Mouse (Mus musculus): Measurements from ENCODE around the gene Tspo. TPM values are rescaled to one million over a fixed set of nuclear protein-coding genes. Genes with fewer than 3 reads are reported as not detected.
A peak's percentile ranks its signal among the peaks of the same experiment; 100 is the strongest.

Tspo gene
- polyA plus RNA-seq, 1 experiment from 2014 or later = 12.7 TPM

DNA sequence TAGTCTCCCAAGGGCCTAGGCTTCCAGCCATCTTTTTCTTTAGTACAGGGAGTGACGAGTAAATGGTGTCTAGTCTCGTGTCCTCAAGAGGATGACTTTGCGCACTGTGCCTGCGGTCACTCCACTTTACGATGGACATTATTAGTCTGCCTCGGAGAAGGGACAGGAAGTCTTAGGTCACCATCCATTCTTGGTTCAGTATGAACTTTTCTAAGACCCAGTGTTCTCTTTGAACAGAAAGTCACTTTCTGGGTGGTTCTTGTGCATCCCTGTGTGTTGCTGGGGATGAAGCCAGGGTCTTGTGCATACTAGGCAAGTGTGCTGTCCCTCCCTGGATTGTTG is 27.5 kb upstream of the Tspo start:
- Histone ChIP-seq H3K4me3 (ENCODE audit: low read length) (no peak overlapping the region), H3K36me3 (ENCODE audit: control insufficient read depth, insufficient read depth, low read length) (no peaks in the 10 kb centered on the region), H3K9ac (ENCODE audit: low read depth, low read length) (no peak overlapping the region), H3K4me2 (ENCODE audit: low read length) (no peak overlapping the region), H3K4me1 (ENCODE audit: control insufficient read depth, insufficient read depth, low read depth, low read length) (no peaks in the 10 kb centered on the region), H3K27ac (ENCODE audit: low read depth, low read length) (no peak overlapping the region), H3K9me3 (ENCODE audit: control insufficient read depth, low read length) (no peaks in the 10 kb centered on the region), H3K27me3 (replicated peaks; ENCODE audit: control insufficient read depth, insufficient read depth, low read length) (no peaks in the 10 kb centered on the region)
- whole genome bisulfite sequencing = 88% methylated on average over 6 of the region's 6 CpGs
- ATAC-seq = no peak

DNA sequence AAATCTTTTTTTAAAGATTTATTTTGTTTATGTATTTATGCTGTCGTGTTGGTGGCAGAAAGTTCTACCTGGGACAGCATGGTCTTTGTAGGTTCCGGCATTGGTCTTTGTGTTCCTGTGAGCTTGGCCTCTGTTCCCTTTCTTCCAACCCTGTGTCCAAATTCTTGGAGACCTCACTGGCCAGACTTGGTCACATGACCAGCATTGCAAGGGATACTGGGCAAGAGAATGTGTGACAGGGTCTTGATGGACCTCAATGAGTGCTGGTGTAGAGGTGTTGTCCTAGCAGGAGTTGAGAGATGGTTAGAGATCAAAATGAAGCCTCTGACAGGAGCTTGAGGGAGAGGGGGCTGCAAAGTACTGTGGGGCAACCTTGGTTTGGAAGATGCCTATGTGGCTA is 24.5 kb upstream of the Tspo start:
- Histone ChIP-seq H3K4me2 (ENCODE audit: low read length) (no peak overlapping the region), H3K9me3 (ENCODE audit: control insufficient read depth, low read length) (no peaks in the 10 kb centered on the region), H3K27me3 (replicated peaks; ENCODE audit: control insufficient read depth, insufficient read depth, low read length) (no peaks in the 10 kb centered on the region), H3K4me3 (ENCODE audit: low read length) (no peak overlapping the region), H3K4me1 (ENCODE audit: control insufficient read depth, insufficient read depth, low read depth, low read length) (no peaks in the 10 kb centered on the region), H3K27ac (ENCODE audit: low read depth, low read length) (no peak overlapping the region), H3K9ac (ENCODE audit: low read depth, low read length) (no peak overlapping the region), H3K36me3 (ENCODE audit: control insufficient read depth, insufficient read depth, low read length) (no peaks in the 10 kb centered on the region)
- no peak for ATAC-seq
- 97% methylated on average over 2 of the region's 2 CpGs for WGBS

DNA sequence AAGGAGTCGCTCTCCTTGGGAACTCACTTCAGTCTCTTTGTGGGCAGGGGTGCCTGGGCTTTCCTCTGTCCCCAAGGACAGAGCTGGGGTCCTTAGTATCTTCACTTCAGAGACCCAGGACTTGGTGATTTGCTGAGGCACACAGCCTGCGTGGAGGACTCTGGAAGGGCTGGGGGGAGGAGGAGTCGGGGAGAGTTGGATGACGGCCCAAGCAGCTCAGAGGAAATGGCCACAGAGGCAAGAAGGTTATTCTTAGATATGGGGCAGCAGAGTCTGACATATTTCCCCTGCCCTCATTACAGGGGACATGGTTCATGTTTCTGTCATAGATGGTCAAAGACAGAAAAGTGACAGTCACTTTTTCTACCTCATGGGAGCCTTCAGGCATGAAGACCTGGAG is 23.5 kb upstream of the Tspo start:
- no peak for ATAC-seq
- WGBS = 71% methylated on average over 4 of the region's 4 CpGs
- no peaks in the 10 kb centered on the region for H3K36me3 ChIP-seq (ENCODE audit: control insufficient read depth, insufficient read depth, low read length)

DNA sequence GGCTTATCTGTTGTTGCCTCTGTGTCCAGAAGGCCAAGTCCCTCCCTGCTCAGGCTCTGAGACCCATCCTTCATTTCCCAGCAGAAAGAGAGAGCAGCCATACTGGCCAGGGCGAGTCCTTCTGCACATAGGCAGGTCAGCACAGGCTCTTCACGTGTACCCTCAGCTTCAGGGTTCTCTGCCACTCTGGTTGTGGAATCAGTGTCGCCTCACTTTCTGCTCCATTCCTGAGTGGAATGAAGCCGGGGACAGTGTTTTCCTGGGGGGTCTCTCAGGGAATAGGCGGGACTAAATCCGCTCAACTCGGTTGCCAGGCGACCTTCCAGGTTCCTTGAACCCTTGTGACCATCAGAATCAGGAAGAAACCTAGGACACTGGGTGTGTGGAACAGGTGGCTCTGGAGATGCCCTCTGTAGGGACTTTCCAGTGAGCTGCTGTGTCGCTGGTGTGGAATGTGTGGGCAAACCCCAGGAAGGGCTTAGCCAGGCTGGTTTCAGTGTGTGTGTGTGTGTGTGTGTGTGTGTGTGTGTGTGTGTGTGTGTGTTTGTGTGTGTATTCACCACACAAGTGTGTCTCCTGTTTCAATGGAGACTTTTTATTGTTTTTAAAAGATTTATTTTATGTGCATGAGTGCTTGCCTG is 21.6 kb upstream of the Tspo start:
- H3K4me2 ChIP-seq (ENCODE audit: low read length) = no peak overlapping the region
- no peaks in the 10 kb centered on the region for H3K27me3 ChIP-seq (replicated peaks; ENCODE audit: control insufficient read depth, insufficient read depth, low read length)
- WGBS = 80% methylated on average over 9 of the region's 9 CpGs
- H3K9me3 ChIP-seq (ENCODE audit: control insufficient read depth, low read length) = no peaks in the 10 kb centered on the region
- no peak overlapping the region for H3K27ac ChIP-seq (ENCODE audit: low read depth, low read length)
- no peak overlapping the region for H3K9ac ChIP-seq (ENCODE audit: low read depth, low read length)
- H3K4me1 ChIP-seq (ENCODE audit: control insufficient read depth, insufficient read depth, low read depth, low read length) = no peaks in the 10 kb centered on the region
- peaks cover 9% of the 10 kb centered on the region for H3K36me3 ChIP-seq (ENCODE audit: control insufficient read depth, insufficient read depth, low read length)
- H3K4me3 ChIP-seq (ENCODE audit: low read length) = no peak overlapping the region
- ATAC-seq = no peak

More for the DNA sequence above, 23.5 kb upstream of the Tspo start:
- Histone ChIP-seq H3K9me3 (ENCODE audit: control insufficient read depth, low read length) (no peaks in the 10 kb centered on the region), H3K9ac (ENCODE audit: low read depth, low read length) (no peak overlapping the region), H3K27ac (ENCODE audit: low read depth, low read length) (no peak overlapping the region), H3K4me3 (ENCODE audit: low read length) (no peak overlapping the region), H3K4me2 (ENCODE audit: low read length) (no peak overlapping the region), H3K27me3 (replicated peaks; ENCODE audit: control insufficient read depth, insufficient read depth, low read length) (no peaks in the 10 kb centered on the region), H3K4me1 (ENCODE audit: control insufficient read depth, insufficient read depth, low read depth, low read length) (no peaks in the 10 kb centered on the region)

DNA sequence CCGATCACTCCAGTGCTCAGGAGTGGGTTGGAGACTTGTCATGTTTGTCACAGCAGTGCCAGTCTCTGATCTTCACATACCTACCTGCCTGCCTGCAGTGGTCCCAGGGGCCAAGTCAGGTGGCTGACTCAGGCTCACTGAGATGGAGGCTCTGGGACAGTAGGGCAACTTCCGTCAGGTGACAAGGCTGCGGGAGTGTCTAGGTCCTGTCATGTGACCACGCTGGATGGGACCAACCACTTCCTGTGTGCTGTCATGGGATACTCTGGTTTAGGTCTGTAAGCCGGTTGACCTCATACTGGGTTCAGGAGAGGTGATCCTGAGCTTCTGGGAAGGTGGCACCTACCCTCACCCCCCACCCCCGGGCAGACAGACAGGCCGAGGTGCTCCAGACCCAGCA is 17.4 kb upstream of the Tspo start:
- no peak for ATAC-seq
- no peaks in the 10 kb centered on the region for H3K4me1 ChIP-seq (ENCODE audit: control insufficient read depth, insufficient read depth, low read depth, low read length)
- H3K9me3 ChIP-seq (ENCODE audit: control insufficient read depth, low read length) = no peaks in the 10 kb centered on the region
- H3K4me3 ChIP-seq (ENCODE audit: low read length) = no peak overlapping the region
- no peak overlapping the region for H3K27ac ChIP-seq (ENCODE audit: low read depth, low read length)
- no peak overlapping the region for H3K4me2 ChIP-seq (ENCODE audit: low read length)
- no peak overlapping the region for H3K9ac ChIP-seq (ENCODE audit: low read depth, low read length)
- no peaks in the 10 kb centered on the region for H3K27me3 ChIP-seq (replicated peaks; ENCODE audit: control insufficient read depth, insufficient read depth, low read length)
- peaks cover 32% of the 10 kb centered on the region for H3K36me3 ChIP-seq (ENCODE audit: control insufficient read depth, insufficient read depth, low read length)
- WGBS = 94% methylated on average over 7 of the region's 7 CpGs

DNA sequence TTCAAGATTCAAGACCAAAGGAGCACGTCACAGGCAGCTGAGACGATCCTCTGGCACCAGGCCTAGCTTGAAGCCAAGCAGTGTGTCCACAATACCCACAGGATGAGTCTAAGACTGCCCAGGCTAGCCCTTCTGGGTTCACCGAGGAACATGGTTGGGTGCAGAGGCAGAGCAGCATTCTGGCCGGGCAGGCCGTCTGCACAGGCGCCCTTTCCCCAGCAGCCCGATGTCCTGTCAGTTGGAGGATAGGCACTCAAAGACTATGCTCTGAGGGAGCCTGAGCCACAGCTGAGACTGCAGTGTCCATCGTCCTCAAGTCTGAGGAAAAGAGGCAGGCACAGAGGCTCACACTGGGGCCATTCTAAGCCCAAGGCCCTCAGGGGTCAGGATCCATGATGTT is 16.2 kb upstream of the Tspo start:
- Histone ChIP-seq H3K27me3 (replicated peaks; ENCODE audit: control insufficient read depth, insufficient read depth, low read length) (no peaks in the 10 kb centered on the region), H3K4me2 (ENCODE audit: low read length) (no peak overlapping the region), H3K36me3 (ENCODE audit: control insufficient read depth, insufficient read depth, low read length) (peaks cover 34% of the 10 kb centered on the region), H3K4me1 (ENCODE audit: control insufficient read depth, insufficient read depth, low read depth, low read length) (no peaks in the 10 kb centered on the region), H3K9me3 (ENCODE audit: control insufficient read depth, low read length) (no peaks in the 10 kb centered on the region), H3K4me3 (ENCODE audit: low read length) (no peak overlapping the region), H3K27ac (ENCODE audit: low read depth, low read length) (no peak overlapping the region), H3K9ac (ENCODE audit: low read depth, low read length) (no peak overlapping the region)
- 89% methylated on average over 8 of the region's 8 CpGs for WGBS
- ATAC-seq = no peak

DNA sequence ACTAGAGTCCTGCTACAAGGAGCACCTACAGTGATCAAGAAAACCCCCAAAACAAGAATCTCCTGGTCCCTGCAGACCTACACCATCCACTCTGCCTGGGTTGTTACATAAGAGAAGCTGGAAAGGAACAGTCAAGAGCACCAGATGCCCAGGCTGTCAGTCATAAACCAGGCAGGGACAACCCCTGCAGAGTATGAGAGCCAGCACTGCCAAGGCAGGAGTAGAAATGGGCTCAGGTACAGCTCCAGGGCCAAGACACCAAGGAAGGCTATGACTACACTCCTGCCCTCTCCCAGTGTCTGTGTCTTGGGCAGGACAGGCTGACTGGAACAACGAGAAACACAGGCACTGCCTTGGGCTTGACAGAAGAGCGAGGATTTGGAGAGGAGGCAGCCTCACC is 13.3 kb upstream of the Tspo start:
- H3K9ac ChIP-seq (ENCODE audit: low read depth, low read length) = no peak overlapping the region
- no peak overlapping the region for H3K27ac ChIP-seq (ENCODE audit: low read depth, low read length)
- WGBS = 83% methylated on average over 2 of the region's 2 CpGs
- H3K4me2 ChIP-seq (ENCODE audit: low read length) = no peak overlapping the region
- H3K36me3 ChIP-seq (ENCODE audit: control insufficient read depth, insufficient read depth, low read length) = peaks cover 34% of the 10 kb centered on the region
- no peak for ATAC-seq
- H3K4me3 ChIP-seq (ENCODE audit: low read length) = no peak overlapping the region
- H3K4me1 ChIP-seq (ENCODE audit: control insufficient read depth, insufficient read depth, low read depth, low read length) = peaks cover 5% of the 10 kb centered on the region
- no peaks in the 10 kb centered on the region for H3K27me3 ChIP-seq (replicated peaks; ENCODE audit: control insufficient read depth, insufficient read depth, low read length)
- no peaks in the 10 kb centered on the region for H3K9me3 ChIP-seq (ENCODE audit: control insufficient read depth, low read length)

DNA sequence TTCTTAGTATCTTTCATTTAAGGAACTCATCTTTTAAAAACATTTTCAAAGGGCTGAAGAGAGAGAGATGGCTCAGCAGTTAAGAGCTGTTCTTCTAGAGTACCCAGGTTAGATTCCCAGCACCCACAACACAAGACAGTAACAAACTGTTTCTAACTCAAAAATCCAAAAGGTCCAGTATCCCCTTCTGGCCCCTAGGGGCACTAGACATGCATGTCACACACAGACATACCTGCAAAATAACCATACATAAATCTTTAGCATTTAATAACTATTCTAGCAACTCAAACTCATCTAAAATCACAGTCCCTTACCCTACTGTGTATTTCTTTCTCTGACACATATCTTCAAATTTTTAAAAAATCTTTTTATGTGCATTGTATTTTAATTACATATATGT is 9.6 kb upstream of the Tspo start:
- Histone ChIP-seq H3K4me3 (ENCODE audit: low read length) (no peak overlapping the region), H3K36me3 (ENCODE audit: control insufficient read depth, insufficient read depth, low read length) (peaks cover 12% of the 10 kb centered on the region), H3K27ac (ENCODE audit: low read depth, low read length) (no peak overlapping the region), H3K9me3 (ENCODE audit: control insufficient read depth, low read length) (no peaks in the 10 kb centered on the region), H3K27me3 (replicated peaks; ENCODE audit: control insufficient read depth, insufficient read depth, low read length) (no peaks in the 10 kb centered on the region), H3K9ac (ENCODE audit: low read depth, low read length) (no peak overlapping the region), H3K4me1 (ENCODE audit: control insufficient read depth, insufficient read depth, low read depth, low read length) (peaks cover 8% of the 10 kb centered on the region), H3K4me2 (ENCODE audit: low read length) (no peak overlapping the region)
- ATAC-seq = no peak

DNA sequence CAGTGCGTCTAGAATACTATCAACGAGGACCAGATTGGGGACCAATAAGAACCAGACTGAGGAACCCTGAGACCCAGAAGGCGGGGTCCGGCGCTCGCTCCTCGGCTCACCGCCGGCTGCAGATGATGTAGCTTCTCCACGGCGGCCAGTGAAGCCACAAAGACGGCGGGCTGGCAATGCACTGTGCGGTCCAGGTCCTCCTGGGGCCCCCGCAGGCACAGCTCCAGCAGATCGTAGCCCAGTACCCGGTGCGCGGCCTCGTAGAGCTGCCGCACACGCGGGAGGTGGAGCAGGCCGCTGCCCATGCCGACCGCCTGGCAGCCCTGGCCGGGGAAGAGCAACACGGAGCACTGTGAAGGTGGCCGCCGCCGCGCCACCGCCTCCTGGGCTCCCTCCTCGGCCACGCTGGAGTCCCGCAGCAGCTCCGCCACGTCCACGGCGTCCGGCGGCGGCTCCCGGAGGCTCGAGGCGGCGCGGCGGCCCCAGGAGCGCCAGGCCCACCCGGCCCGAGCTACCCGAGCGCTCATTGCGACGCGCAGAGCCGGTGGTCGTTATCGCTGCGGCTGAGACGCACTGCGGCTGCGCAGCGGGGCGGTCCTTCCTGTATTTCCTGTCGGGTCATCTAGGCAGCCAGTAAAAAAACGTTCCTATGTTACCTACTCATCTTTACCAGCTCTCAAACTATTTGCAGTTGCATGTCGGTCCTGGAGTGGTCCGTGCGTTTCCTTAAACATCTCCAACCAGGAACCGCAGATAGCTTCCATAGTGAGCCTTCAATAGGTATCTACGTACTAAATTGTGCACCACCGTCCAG is 8.0 kb upstream of the Tspo start:
- H3K9me3 ChIP-seq (ENCODE audit: control insufficient read depth, low read length) = no peaks in the 10 kb centered on the region
- peak; percentile 95 for ATAC-seq
- H3K4me2 ChIP-seq (ENCODE audit: low read length) = peak overlapping the region; percentile 87
- H3K27me3 ChIP-seq (replicated peaks; ENCODE audit: control insufficient read depth, insufficient read depth, low read length) = no peaks in the 10 kb centered on the region
- 1% methylated on average over 49 of the region's 74 CpGs for WGBS
- peak overlapping the region; percentile 89 for H3K4me3 ChIP-seq (ENCODE audit: low read length)
- peaks cover 8% of the 10 kb centered on the region for H3K4me1 ChIP-seq (ENCODE audit: control insufficient read depth, insufficient read depth, low read depth, low read length)
- H3K36me3 ChIP-seq (ENCODE audit: control insufficient read depth, insufficient read depth, low read length) = peaks cover 4% of the 10 kb centered on the region; the same call in 1 of the 2 replicates
- peak overlapping the region; percentile 97 for H3K27ac ChIP-seq (ENCODE audit: low read depth, low read length)
- peak overlapping the region; percentile 98 for H3K9ac ChIP-seq (ENCODE audit: low read depth, low read length)
